Mouse (Mus musculus): ENCODE results near the gene Fryl.

Fryl gene

DNA sequence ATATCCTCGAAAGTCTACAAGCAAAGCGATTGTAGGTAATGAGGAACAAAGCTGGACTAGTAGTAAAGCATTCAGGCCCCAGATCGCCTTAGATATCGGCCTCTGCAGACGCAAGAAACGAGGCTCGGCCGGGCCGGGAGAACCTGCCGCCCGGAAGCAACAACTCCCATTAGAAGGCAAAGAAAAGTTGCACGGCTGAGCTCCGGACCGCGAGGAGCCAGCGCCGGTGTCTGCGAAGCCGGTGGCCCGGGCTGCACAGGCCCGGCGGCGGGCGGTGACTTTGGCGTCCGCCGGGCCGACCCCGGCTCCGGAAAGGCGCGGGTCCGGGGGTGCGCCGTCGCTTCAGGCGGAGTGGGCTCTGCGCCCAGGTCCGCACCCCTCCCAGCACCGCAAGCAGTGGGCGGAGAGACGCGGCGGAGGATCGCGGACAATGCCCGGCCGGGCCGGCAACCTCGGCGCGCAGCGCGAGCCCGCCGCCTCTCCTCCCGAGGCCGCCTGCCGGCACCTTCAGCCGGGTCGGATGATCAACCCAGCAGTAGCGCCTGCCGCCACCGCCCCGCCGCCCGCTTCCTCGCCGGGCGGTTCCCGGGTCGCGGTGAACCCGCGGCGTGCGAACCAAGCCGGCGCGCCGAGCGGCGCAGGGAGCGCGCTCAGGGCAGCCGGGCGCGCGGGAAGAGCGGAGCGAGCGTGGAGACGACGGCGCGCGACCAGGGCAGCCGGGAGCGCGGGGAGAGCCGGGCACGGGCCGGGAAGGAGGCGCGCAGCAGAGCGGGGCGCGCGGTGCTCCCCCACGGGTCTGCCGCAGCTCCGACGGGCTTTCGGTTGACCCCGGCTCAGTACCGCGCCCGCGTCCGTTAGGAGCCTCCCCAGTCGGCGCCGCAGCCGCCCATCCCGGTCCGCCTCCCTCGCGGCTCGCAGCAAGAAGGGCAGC, 833 bp downstream of the Fryl start:
- DNase-seq (ENCODE audit: low spot score) = peak; percentile 70

- no peak for DNase-seq (ENCODE audit: low spot score)
Observed at GRCm38 (mm10) chr5:73254660-73255059, 1.8 kb downstream of the Fryl start.

DNA sequence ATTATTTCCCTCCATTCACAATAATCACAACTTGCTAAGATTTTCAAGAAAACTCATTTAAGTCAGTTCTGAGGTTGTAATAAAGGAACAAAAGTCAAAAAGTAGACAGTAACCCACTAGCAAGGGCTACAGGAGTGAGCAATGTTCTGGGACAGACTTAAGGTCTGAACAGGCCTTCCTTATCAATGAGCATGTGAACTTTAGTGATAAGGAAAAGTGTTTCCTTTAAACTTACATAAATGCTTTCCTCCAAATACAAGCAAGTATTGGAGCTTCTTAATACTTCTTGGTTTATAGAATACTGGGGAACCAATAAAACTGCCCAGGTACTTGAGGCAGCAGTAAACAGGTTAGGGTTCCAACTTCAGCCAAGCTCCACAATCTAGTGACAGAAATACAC, 3.7 kb downstream of the Fryl start:
- no peak for DNase-seq (ENCODE audit: low spot score)

DNA sequence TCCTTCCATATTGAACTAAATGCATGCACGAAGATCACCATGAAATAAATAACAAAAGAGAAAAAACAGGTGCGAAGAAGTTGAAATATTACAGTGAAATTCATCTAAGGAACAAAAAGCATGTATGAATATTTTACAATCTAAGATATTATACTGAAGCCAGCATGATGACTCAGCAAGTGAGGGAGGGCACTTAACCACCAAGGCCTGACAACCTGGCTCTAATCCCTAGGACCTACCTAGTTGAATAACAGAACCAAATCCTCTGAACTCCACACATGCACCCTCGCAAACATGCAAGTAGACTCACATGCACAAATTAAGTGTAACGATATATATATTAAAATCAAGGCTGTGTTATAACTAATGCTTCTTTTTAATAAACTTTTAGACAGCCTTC, 7.1 kb downstream of the Fryl start:
- no peak for DNase-seq (ENCODE audit: low spot score)

DNA sequence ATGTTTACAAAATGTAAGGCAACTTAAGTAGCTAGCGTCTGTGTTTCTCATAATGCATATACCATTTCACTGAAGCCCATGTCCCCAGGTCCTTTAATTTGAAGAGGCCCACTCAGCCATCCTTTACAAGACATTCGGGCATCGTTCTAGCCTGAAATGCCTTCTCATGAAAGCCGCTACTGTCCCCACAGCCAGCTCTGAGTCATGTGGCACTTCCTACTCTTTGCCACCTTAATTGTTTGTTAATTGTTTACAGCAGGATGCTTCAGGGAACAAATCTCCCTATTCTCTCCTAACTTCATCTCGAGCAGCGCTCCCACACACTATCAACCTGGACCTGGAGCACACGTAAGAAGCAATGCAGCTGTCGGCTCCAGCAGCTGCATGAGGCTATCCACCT, 8.2 kb downstream of the Fryl start:
- DNase-seq (ENCODE audit: low spot score) = no peak

DNA sequence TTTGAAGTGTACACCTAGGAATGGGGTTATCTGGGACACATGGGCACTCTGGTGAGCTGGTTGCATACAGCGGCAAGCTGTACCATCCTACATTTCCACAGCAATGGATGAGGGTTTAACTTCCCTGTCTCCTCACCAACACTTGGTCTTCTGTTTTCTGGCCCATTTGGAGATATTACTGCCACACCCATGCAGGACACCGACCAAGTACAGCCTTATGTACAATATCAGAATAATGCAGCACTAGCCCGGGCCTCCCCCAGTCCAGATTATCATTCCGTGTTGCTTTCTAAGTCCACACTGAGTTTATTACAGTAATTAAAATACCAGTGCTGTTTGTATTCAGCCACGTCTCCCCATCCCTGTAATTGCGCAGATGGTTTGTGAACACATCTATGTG, 10.0 kb downstream of the Fryl start:
- DNase-seq (ENCODE audit: low spot score) = no peak

DNA sequence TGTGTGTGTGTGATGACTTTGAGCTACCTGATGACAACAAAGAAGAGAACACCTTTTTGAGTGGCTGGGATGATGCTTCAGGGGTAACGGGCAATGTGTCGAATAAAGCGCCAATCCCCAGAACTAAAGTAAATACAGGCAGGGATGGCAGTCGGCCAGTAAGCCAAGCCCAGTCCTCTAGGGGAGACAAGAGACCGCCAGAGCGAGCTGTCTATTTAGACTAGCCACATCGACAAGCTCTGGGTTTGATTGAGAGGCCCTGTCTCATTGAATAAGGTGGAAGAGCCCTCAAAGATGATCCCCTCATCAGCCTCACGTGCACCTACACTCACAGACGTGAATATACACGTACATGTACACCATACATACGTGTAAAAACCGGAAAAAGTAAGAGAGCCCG, 12.0 kb downstream of the Fryl start:
- DNase-seq (ENCODE audit: low spot score) = no peak

GRCm38 (mm10) chr5:73241966-73242365, 14.5 kb downstream of the Fryl start:
- DNase-seq (ENCODE audit: low spot score) = no peak

DNA sequence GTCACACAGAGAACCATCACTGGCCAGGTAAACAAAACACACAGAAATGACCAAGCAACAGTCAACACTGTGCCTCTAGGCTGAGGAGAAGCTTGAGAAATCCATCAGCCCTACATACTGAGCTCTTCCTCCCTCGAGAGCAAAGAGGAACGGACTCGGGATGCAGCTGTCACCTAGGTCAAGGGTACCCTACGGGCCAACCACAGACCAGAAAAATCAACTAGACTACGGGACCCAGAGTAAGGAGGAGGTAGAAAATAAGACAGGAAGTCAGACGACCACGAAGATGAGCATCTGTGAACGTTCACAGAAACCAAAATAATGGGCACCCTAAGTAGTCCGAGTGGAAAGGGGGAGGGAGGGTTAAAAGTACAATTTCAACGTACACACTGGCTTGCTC, 15.1 kb downstream of the Fryl start:
- no peak for DNase-seq (ENCODE audit: low spot score)

- no peak for DNase-seq (ENCODE audit: low spot score)
Observed at GRCm38 (mm10) chr5:73240391-73240790, 16.0 kb downstream of the Fryl start.

DNA sequence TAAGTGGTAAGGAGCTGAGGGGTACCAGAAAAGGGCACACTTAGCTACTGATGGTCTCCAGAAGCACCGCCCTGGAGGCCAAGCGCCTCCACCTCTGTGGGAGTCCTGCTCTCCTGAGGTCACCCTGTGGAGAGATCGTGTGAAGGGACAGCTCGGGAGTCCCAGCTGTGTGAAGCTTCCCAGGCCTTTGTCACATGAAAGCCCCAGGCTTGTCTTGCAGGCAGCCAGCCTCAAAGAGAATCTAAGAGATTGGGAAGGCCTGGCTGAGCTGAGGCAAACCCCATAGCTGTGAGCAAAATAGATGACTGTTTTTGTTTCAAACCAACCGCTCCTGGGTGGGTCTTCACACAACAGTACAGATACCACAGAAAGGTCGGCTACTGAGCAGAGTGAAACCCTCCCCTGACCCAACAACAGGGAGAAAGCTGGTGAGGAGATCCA, 19.5 kb downstream of the Fryl start:
- DNase-seq (ENCODE audit: low spot score) = no peak

DNA sequence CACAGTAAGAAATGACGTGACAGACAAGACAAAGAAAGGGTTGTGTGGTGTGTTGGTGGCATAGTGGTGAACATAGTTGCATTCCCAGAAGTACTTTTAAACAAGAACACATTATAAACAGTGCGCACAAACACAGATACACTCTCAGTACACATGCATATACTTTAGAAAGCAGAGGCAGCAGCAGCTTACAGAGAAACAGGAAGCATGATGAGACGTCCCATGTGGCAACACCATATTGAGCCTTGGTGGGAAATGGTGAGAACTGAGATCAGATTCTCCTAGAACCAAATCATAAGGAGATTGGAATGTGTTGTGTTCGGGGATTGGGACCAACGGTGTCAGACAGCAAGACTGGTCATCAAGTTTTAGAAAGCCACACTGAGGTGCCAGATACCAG, 21.2 kb downstream of the Fryl start:
- no peak for DNase-seq (ENCODE audit: low spot score)

DNA sequence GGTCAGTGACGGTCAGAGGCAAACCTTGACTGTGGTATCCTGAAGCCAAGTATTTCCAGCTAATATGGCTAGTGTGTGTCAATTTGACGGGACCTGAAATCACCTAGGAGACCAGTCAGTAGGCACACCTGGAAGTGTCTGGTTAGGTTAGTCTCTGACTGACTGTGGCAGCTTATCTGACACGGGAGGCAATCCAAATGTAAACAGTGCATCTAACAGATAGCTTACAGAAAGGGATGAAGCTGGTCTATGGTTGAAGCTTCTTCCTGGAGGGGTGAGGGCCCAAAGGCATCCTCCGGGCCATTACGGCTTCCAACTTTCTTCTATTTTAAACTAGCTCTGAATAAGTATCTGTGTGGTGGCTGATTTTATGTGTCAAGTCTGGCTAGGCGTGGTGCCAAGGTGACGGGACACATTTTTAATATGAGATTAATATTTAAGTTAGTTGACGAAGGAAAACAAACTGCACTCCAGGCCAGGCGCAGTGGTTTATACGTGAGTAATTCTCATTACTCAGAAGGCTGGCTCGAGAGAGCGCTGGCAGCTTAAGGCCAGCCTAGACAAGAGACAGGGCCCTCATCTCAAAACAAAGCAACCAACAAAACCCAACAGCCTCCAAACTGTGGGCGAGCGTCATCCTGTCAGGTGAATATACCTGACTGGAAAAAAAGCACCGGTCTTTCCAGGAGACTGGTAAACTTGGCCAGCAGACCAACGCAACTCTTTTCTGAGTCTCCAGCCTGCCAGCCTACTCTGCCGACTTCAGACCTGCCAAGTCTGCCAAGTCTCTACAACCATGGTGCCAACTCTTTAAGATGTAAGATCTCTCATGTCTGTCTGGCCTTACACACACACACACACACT, 23.2 kb downstream of the Fryl start:
- DNase-seq (ENCODE audit: low spot score) = peak; percentile 74

DNA sequence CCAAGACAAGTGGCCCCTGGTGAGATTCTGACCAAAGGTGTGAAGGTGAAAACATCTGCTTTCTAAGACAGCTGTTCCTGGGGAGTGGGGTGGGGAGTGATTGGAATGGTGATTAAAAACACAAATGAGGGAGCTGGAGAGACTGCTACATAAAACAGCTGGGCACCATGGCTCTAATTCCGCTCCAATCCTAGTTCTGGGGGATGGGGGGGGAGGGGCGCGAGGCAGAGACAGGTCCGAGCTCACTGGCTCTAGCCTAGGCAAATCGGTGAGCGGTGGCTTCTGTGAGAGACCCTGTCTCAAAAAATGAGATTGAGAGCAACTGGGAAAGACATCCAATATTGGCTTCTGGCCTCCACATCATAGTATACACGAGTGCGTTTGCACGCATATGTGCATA, 24.2 kb downstream of the Fryl start:
- no peak for DNase-seq (ENCODE audit: low spot score)

GRCm38 (mm10) chr5:73231835-73232234, 24.6 kb downstream of the Fryl start:
- DNase-seq (ENCODE audit: low spot score) = no peak

DNA sequence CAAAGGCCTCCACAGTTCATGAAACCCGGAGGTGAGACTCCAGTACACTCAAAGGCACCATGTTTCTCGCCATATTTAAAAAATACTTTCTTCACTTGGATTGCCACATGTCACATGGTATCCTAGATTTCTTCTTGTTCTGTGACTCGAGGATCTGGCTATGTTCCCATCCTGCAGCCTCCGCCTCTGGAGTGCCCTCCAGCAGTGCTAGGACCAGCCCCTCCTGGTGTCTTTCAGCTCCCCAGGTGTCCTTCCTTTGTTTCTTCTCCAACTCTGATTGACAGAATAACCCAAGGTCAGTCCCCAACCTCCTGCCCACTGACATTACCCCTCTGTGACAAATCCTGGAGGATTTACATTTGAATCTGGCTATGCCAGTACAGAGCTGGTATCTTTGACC, 26.2 kb downstream of the Fryl start:
- DNase-seq (ENCODE audit: low spot score) = no peak

GRCm38 (mm10) chr5:73229467-73229866, 27.0 kb downstream of the Fryl start:
- DNase-seq (ENCODE audit: low spot score) = no peak

DNA sequence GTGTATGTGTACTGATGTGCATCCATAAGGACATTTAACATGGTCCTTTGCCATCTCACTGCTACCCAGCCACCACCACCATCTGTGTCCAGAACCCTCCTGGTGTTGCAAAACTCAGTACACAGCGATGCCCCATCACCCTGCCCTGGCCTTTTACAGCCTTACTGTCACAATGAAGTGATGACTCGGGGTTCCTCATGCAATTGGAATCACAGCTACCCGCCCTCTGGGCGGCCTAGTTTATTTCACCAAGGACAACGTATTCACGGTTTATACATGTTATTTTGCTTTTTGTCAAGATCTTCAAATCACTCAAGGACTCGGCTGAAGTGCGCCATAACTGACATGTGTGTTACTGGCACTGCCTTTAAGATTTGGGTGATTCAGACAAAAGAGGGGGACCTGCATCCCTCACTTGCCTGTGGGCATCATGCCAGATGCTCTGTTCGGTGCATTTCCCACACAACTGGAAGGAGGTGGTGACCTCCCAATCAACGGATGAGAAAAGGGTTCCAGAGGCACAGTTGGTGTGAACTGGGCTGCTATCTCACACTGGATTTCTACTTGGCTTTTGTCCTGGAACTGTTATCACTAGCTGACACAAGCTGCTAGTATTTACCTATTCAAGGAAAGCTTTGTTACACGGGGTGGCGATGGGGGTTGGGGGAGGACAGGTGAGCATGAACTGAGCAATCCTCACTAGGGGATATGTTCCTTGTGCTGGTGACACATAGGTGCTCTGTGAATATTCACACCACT, 27.9 kb downstream of the Fryl start:
- DNase-seq (ENCODE audit: low spot score) = no peak

GRCm38 (mm10) chr5:73227518-73228101, 28.8 kb downstream of the Fryl start:
- peak; percentile 69 for DNase-seq (ENCODE audit: low spot score)

DNA sequence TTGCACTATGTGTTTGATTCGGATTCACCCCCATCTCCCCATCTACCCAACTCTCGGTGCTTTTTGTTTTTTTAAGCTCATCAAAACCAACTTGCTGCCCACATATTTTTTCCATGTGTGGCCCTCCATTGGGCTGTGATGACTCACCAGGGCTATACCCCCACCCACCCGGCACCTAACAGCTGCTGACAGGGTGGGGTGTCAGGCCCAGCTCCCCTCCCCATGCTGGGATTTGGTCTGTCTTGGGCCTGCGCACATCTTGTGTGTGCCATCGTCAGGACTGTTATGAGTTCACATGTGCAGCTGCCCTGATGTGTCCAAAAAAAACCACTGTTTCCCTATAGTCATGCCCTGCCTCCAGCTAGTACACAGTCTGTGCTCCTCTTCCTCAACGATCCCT, 33.4 kb downstream of the Fryl start:
- no peak for DNase-seq (ENCODE audit: low spot score)

- peak; percentile 71 for DNase-seq (ENCODE audit: low spot score)
Observed at GRCm38 (mm10) chr5:73222397-73222796, 34.0 kb downstream of the Fryl start.

- DNase-seq (ENCODE audit: low spot score) = no peak
Observed at GRCm38 (mm10) chr5:73221826-73222225, 34.6 kb downstream of the Fryl start.

All from testis, postnatal 10 days (tissue).